Mouse (Mus musculus) C2C12 (cell line): ENCODE results near the gene Mrm1.

Experiments
- CTCF ChIP-seq: IDR thresholded peaks from one replicate; pipeline ENCODE4 v1.5.1; 2011; ENCODE audit not compliant: control insufficient read depth, insufficient read depth, insufficient read length
- MAX ChIP-seq: IDR thresholded peaks from one replicate; pipeline ENCODE4 v1.6.1; 2011; ENCODE audit warnings: mild to moderate bottlenecking, control low read depth

GRCm38 (mm10) chr11:84846741-84847474, 27.6 kb upstream of the Mrm1 start:
- TF ChIP-seq CTCF (no peak), MAX (no peak)
